Mouse (Mus musculus) lung, embryonic 15.5 days (tissue): ENCODE measurements around the gene Grap2. TPM values are rescaled to one million over a fixed set of nuclear protein-coding genes. Genes with fewer than 3 reads are reported as not detected.
A peak's percentile ranks its signal among the peaks of the same experiment; 100 is the strongest.

Experiments used
- ATAC-seq: fragments of 200-750 bp; cut with Nextera tagmentation; 2 replicates; pipeline ENCODE4 v1.8.0; 2017; ENCODE audit warnings: moderate number of reproducible peaks, borderline replicate concordance; ENCODE audit not compliant: low FRiP score, low TSS enrichment; ENCODE audit errors: extremely low read depth
- H3K27ac ChIP-seq: fragments of 300-500 bp; sonication (generic); 2 replicates; pipeline ENCODE4 v1.5.1; 2015; ENCODE audit warnings: moderate library complexity, mild to moderate bottlenecking, inconsistent platforms
- H3K27me3 ChIP-seq: fragments of 300-500 bp; sonication (generic); 2 replicates; pipeline ENCODE4 v1.6.1; 2015; ENCODE audit warnings: inconsistent platforms
- H3K36me3 ChIP-seq: fragments of 300-500 bp; sonication (generic); 2 replicates; pipeline ENCODE4 v1.6.1; 2015; ENCODE audit warnings: inconsistent platforms
- H3K4me1 ChIP-seq: fragments of 300-500 bp; sonication (generic); 2 replicates; pipeline ENCODE4 v1.6.1; 2015; ENCODE audit warnings: inconsistent platforms
- H3K4me2 ChIP-seq: fragments of 300-500 bp; sonication (generic); 2 replicates; pipeline ENCODE4 v1.6.1; 2015; ENCODE audit warnings: inconsistent platforms, mild to moderate bottlenecking, moderate library complexity
- H3K4me3 ChIP-seq: fragments of 300-500 bp; sonication (generic); 2 replicates; pipeline ENCODE4 v1.5.1; 2015; ENCODE audit warnings: mild to moderate bottlenecking, inconsistent platforms
- H3K9ac ChIP-seq: fragments of 300-500 bp; sonication (generic); 2 replicates; pipeline ENCODE4 v1.6.1; 2015; ENCODE audit warnings: inconsistent platforms
- H3K9me3 ChIP-seq: fragments of 300-500 bp; sonication (generic); 2 replicates; pipeline ENCODE4 v1.6.1; 2016; ENCODE audit warnings: inconsistent platforms
- WGBS: fragments of 180-500 bp; shearing (Covaris S2); methylation state at CpG from one replicate; pipeline ENCODE4 v1.1.7; 2015; 5-methylcytosine and 5-hydroxymethylcytosine counted together
- polyA plus RNA-seq: library from polyadenylated mRNA; unstranded; fragments of >200 nt; fragmentation: Nextera tagmentation; extraction: Ambion mirVana; gene quantifications from 2 replicates; pipeline ENCODE4 v1.2.1, GENCODE M21; 2015

The Grap2 gene
- polyA plus RNA-seq, 1 experiment from 2014 or later, result 2.4 TPM

GRCm38 (mm10) chr15:80648977-80649606, 76.7 kb downstream of the Grap2 start:
- no peak overlapping the region for H3K4me2 ChIP-seq
- WGBS, result 68% methylated on average over 15 of the region's 15 CpGs
- H3K9ac ChIP-seq, result no peak overlapping the region
- H3K4me1 ChIP-seq, result no peaks in the 10 kb centered on the region
- no peak overlapping the region for H3K4me3 ChIP-seq
- H3K27ac ChIP-seq, result no peak overlapping the region
- no peaks in the 10 kb centered on the region for H3K27me3 ChIP-seq
- H3K36me3 ChIP-seq, result no peaks in the 10 kb centered on the region
- ATAC-seq, result no peak
- H3K9me3 ChIP-seq, result no peaks in the 10 kb centered on the region

GRCm38 (mm10) chr15:80650412-80650811, 78.0 kb downstream of the Grap2 start:
- Histone ChIP-seq H3K9ac (no peak overlapping the region), H3K9me3 (no peaks in the 10 kb centered on the region), H3K36me3 (no peaks in the 10 kb centered on the region), H3K27ac (no peak overlapping the region), H3K27me3 (no peaks in the 10 kb centered on the region), H3K4me3 (no peak overlapping the region), H3K4me1 (no peaks in the 10 kb centered on the region), H3K4me2 (no peak overlapping the region)
- 51% methylated on average over 2 of the region's 2 CpGs for WGBS
- no peak for ATAC-seq

- H3K9ac ChIP-seq, result no peak overlapping the region
- H3K4me1 ChIP-seq, result no peaks in the 10 kb centered on the region
- no peaks in the 10 kb centered on the region for H3K27me3 ChIP-seq
- H3K27ac ChIP-seq, result no peak overlapping the region
- no peaks in the 10 kb centered on the region for H3K9me3 ChIP-seq
- ATAC-seq, result no peak
- WGBS, result 56% methylated on average over 8 of the region's 8 CpGs
- H3K4me2 ChIP-seq, result no peak overlapping the region
- H3K36me3 ChIP-seq, result no peaks in the 10 kb centered on the region
- H3K4me3 ChIP-seq, result no peak overlapping the region
These were observed 81.5 kb downstream of the Grap2 start for GRCm38 (mm10) chr15:80653865-80654264.

GRCm38 (mm10) chr15:80658815-80659471, 86.5 kb downstream of the Grap2 start:
- H3K9ac ChIP-seq, result no peak overlapping the region
- 53% methylated on average over 6 of the region's 6 CpGs for WGBS

GRCm38 (mm10) chr15:80660963-80661362, 88.6 kb downstream of the Grap2 start:
- H3K4me3 ChIP-seq, result no peak overlapping the region
- H3K27me3 ChIP-seq, result no peaks in the 10 kb centered on the region
- H3K9me3 ChIP-seq, result no peaks in the 10 kb centered on the region
- ATAC-seq, result 0 out of 2 replicates have a peak, but pooled peaks have one; percentile 35
- no peak overlapping the region for H3K9ac ChIP-seq
- H3K4me2 ChIP-seq, result no peak overlapping the region
- H3K4me1 ChIP-seq, result 0 out of 2 replicates have a peak, but pooled peaks cover 4% of the 10 kb centered on the region
- no peaks in the 10 kb centered on the region for H3K36me3 ChIP-seq
- 36% methylated on average over 4 of the region's 4 CpGs for WGBS
- peak overlapping the region; percentile 70 for H3K27ac ChIP-seq

More at GRCm38 (mm10) chr15:80658815-80659471, 86.5 kb downstream of the Grap2 start:
- H3K27ac ChIP-seq, result no peak overlapping the region
- ATAC-seq, result no peak
- H3K27me3 ChIP-seq, result no peaks in the 10 kb centered on the region
- no peaks in the 10 kb centered on the region for H3K9me3 ChIP-seq
- H3K4me3 ChIP-seq, result no peak overlapping the region
- H3K4me1 ChIP-seq, result 0 out of 2 replicates have a peak, but pooled peaks cover 4% of the 10 kb centered on the region
- H3K4me2 ChIP-seq, result no peak overlapping the region
- H3K36me3 ChIP-seq, result no peaks in the 10 kb centered on the region

GRCm38 (mm10) chr15:80664444-80664843, 92.0 kb downstream of the Grap2 start:
- H3K4me2 ChIP-seq, result no peak overlapping the region
- WGBS, result 51% methylated on average over 4 of the region's 4 CpGs
- no peak for ATAC-seq
- no peak overlapping the region for H3K9ac ChIP-seq
- H3K4me1 ChIP-seq, result 0 out of 2 replicates have a peak, but pooled peaks cover 4% of the 10 kb centered on the region
- H3K27ac ChIP-seq, result no peak overlapping the region
- no peaks in the 10 kb centered on the region for H3K27me3 ChIP-seq
- no peaks in the 10 kb centered on the region for H3K36me3 ChIP-seq
- H3K9me3 ChIP-seq, result no peaks in the 10 kb centered on the region
- H3K4me3 ChIP-seq, result no peak overlapping the region

GRCm38 (mm10) chr15:80671295-80672252, 99.2 kb downstream of the Grap2 start, which contains the start of gene Fam83f:
Fam83f (plus strand) TSS chr15:80671847.
- Histone ChIP-seq H3K36me3 (no peaks in the 10 kb centered on the region), H3K27me3 (peaks cover 24% of the 10 kb centered on the region), H3K4me3 (peak within 1 kb of the TSS; percentile 45), H3K9ac (peak within 1 kb of the TSS; percentile 33; the same call in 1 of the 2 replicates), H3K9me3 (no peaks in the 10 kb centered on the region), H3K4me2 (peak within 1 kb of the TSS; percentile 88), H3K27ac (no peak within 1 kb of the TSS), H3K4me1 (peaks cover 11% of the 10 kb centered on the region)
- peak; percentile 73 for ATAC-seq
- 5% methylated on average over 83 of the region's 85 CpGs for WGBS

- Histone ChIP-seq H3K4me1 (peaks cover 11% of the 10 kb centered on the region), H3K27ac (no peak overlapping the region), H3K27me3 (peaks cover 24% of the 10 kb centered on the region), H3K4me2 (no peak overlapping the region), H3K9me3 (no peaks in the 10 kb centered on the region), H3K4me3 (no peak overlapping the region), H3K9ac (no peak overlapping the region), H3K36me3 (no peaks in the 10 kb centered on the region)
- 61% methylated on average over 2 of the region's 2 CpGs for WGBS
- no peak for ATAC-seq
These were observed 100.4 kb downstream of the Grap2 start for GRCm38 (mm10) chr15:80672810-80673209.

GRCm38 (mm10) chr15:80673337-80674095, 101.1 kb downstream of the Grap2 start:
- ATAC-seq, result no peak
- 60% methylated on average over 4 of the region's 4 CpGs for WGBS
- H3K4me2 ChIP-seq, result no peak overlapping the region

GRCm38 (mm10) chr15:80674700-80675099, 102.3 kb downstream of the Grap2 start:
- Histone ChIP-seq H3K27me3 (peaks cover 22% of the 10 kb centered on the region), H3K9me3 (no peaks in the 10 kb centered on the region), H3K4me3 (no peak overlapping the region), H3K4me1 (peaks cover 18% of the 10 kb centered on the region), H3K4me2 (no peak overlapping the region), H3K27ac (no peak overlapping the region), H3K9ac (no peak overlapping the region), H3K36me3 (no peaks in the 10 kb centered on the region)
- WGBS, result 70% methylated on average over 6 of the region's 6 CpGs
- ATAC-seq, result no peak

More at GRCm38 (mm10) chr15:80673337-80674095, 101.1 kb downstream of the Grap2 start:
- no peak overlapping the region for H3K9ac ChIP-seq
- no peak overlapping the region for H3K4me3 ChIP-seq
- peaks cover 11% of the 10 kb centered on the region for H3K4me1 ChIP-seq
- H3K9me3 ChIP-seq, result no peaks in the 10 kb centered on the region
- no peak overlapping the region for H3K27ac ChIP-seq
- H3K36me3 ChIP-seq, result no peaks in the 10 kb centered on the region
- H3K27me3 ChIP-seq, result peaks cover 24% of the 10 kb centered on the region
